Mouse (Mus musculus): Measurements from ENCODE around the gene Ccdc159.

The Ccdc159 gene

GRCm38 (mm10) chr9:21927208-21927753 is at the start of gene Ccdc159, which contains the start of gene Tmem205:
Gene Ccdc159 (plus strand): TSS chr9:21927471.
Gene Tmem205 (minus strand): TSS chr9:21927556.
- DNase-seq, result peak; percentile 91 to 93

- no peak for DNase-seq
Observed at GRCm38 (mm10) chr9:21889229-21889628, 38.0 kb upstream of the Ccdc159 start.

GRCm38 (mm10) chr9:21901223-21901820 is 25.9 kb upstream of the Ccdc159 start:
- peak; percentile 82 to 83 for DNase-seq

GRCm38 (mm10) chr9:21904031-21904430 is 23.2 kb upstream of the Ccdc159 start:
- DNase-seq, result no peak

- DNase-seq, result no peak
Observed at GRCm38 (mm10) chr9:21908216-21908615, 19.1 kb upstream of the Ccdc159 start.

- peak; percentile 61 to 75 for DNase-seq
Observed at GRCm38 (mm10) chr9:21909474-21910223, 17.6 kb upstream of the Ccdc159 start.

- DNase-seq, result no peak
Observed at GRCm38 (mm10) chr9:21916851-21917492, 10.3 kb upstream of the Ccdc159 start.

- DNase-seq, result peak; percentile 80
Observed at GRCm38 (mm10) chr9:21917493-21918034, 9.7 kb upstream of the Ccdc159 start.

GRCm38 (mm10) chr9:21918035-21918592 is 9.2 kb upstream of the Ccdc159 start, which contains the start of gene Rab3d:
Gene Rab3d (minus strand): TSS chr9:21918192.
- peak; percentile 98 for DNase-seq

- DNase-seq, result no peak
Observed at GRCm38 (mm10) chr9:21918692-21919384, 8.4 kb upstream of the Ccdc159 start.

- DNase-seq, result no peak
Observed at GRCm38 (mm10) chr9:21923036-21923435, 4.2 kb upstream of the Ccdc159 start.

- no peak for DNase-seq
Observed at GRCm38 (mm10) chr9:21923490-21924098, 3.7 kb upstream of the Ccdc159 start.

GRCm38 (mm10) chr9:21924099-21924493 is 3.2 kb upstream of the Ccdc159 start:
- peak; percentile 46 for DNase-seq

GRCm38 (mm10) chr9:21925034-21925433 is 2.2 kb upstream of the Ccdc159 start:
- no peak for DNase-seq

GRCm38 (mm10) chr9:21925506-21925905 is 1.8 kb upstream of the Ccdc159 start:
- DNase-seq, result no peak

- no peak for DNase-seq
Observed at GRCm38 (mm10) chr9:21926155-21926554, 1.1 kb upstream of the Ccdc159 start.

- no peak for DNase-seq
Observed at GRCm38 (mm10) chr9:21926784-21927183, 487 bp upstream of the Ccdc159 start.

GRCm38 (mm10) chr9:21929208-21929607 is 1.9 kb downstream of the Ccdc159 start:
- no peak for DNase-seq

GRCm38 (mm10) chr9:21932006-21932405 is 4.7 kb downstream of the Ccdc159 start:
- DNase-seq, result no peak

- DNase-seq, result no peak
Observed at GRCm38 (mm10) chr9:21932445-21933137, 5.3 kb downstream of the Ccdc159 start.

GRCm38 (mm10) chr9:21934021-21934420 is 6.8 kb downstream of the Ccdc159 start:
- DNase-seq, result peak in 1 of 2 experiments; percentile 56

Data from cerebellum, postnatal 14 days (tissue).